Mouse (Mus musculus): ENCODE measurements around the gene Armc3.

Gene Armc3

DNA sequence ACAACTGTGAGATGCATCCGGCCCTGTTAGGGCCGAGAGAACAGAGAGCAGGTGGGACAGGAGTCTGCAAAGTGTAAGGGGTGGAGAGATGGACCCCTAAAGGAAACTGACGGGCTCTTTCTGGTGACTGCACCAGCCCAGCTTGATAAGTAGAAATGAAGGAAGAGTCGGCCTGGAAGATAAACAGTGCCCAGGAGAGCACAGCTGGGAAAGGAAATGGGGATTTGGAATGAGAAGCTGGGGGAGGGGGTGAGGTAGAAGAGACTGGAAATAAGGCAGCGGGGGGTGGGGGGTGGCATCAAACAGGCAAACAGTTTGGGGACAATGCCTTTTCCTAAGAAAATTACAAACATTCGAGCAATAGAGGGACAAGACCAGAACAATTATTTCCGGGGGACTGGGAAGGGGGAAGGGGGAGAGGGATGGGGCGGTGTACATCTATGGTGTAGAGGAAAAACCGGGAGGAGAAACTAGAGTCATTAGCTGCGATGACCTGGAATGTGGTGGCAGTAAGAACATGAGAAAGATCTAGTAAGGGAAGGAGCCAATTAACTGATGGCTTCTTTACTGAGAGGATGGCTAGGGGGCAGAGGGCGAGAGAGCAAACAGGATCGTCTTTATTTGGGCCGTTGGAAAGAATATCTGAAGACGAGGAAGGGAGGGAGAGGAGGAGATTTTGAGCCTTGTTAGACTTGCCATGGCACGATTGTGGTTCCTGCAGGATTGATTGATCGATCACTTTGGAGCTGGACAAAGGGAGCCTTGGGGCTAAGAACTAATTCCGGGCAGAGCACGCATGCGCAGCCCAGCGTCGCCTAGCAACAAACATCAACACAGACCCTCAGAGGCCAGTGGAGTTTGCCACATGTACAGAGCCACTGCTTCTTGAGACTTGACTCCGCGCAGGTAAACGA is at the start of gene Armc3:
Armc3 (plus strand) TSS at position 851 of the 914 bp plus-strand sequence.
- in situ Hi-C loops (cut with MboI, MseI), result no loop called here

DNA sequence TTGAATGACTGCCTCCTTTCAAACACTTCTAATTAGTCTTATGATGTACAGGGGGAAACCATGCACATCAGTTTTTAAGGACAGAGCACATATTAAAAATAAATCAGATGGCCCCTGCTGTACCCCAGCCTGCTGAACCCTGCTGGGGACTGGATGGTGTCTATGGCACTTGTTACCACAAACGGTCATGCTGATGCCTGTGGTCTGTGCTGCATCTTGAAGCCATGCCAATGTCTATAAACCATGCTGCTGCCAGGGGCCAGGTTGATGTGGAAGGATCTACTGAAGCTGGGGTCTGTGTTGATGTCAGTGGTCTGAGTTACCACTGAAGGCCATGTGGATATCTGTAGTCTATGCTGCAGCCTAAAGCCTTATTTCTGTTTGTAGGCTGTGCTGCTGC is 46.4 kb upstream of the Armc3 start:
- in situ Hi-C loops (cut with MboI, MseI), result no loop called here

DNA sequence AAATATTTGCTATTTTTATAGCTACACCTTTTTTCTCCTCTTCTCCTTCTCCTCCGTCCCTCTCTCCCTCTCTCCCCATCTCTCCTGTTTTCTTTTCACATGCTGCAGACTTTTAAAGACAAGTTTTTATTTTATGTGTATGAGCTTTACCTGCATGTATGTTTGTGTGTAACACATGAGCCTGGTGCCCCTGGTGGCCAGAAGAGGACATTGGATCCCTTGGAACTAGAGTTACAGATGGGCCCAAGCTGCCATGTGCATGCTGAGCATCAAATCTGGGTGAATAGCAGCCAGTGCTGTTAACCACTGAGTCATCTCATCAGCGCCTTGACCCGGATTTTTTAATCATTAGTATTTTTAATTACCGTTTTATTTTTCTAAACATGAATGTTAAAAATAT is 42.9 kb upstream of the Armc3 start:
- in situ Hi-C loops (cut with MboI, MseI), result no loop called here

DNA sequence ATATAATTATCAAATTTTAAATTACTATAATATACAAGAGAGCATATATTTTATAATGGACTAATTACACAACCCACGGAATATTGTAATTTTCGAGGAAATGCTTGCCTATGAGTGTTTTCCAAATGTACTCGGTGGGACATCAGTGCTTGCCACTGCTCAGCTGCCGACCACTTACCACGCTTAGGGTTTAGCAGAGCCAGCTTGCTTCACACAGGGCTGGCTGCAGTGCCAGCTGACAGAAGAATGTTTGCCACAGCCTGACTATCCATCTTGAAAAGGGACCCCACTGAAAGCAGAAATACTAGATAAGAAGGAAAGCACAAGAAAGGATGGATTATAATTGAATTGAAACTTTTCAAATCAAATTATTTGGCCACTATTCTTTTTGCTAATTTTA is 39.6 kb upstream of the Armc3 start:
- in situ Hi-C loops (cut with MboI, MseI), result no loop called here

DNA sequence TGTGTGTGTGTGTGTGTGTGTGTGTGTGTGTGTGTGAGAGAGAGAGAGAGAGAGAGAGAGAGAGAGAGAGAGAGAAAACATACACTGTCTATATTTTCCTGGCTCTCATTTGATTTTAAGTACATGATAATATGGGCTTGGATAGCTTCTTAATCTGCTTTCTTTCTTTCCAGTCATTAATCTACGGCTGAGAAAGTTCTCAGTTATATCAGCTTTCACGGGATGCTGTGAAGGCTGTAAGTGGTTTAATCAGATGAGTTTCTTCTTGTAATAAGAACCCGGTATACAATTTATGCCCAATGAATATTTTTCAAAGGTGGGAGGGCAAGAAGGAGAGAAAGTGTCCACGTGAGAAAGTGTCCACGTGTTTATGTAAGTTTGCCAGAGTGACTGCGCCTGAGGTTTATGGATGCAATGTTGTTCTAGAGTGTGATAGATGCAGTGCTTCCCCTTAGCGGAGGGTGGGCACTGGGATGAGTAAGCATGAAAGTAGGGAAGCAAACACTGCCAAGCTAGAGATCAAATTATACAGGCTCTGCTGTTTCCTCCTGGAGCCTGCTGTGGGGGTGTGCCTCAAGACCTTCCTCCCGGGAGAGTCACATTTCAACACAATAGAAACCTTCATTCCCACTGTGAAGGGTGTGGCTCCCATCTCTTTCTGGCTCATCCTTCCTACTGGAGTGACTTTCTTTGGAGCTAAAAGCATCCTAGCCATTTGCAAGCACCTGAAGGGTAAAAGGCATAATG is 38.6 kb upstream of the Armc3 start:
- in situ Hi-C loops (cut with MboI, MseI), result no loop called here

DNA sequence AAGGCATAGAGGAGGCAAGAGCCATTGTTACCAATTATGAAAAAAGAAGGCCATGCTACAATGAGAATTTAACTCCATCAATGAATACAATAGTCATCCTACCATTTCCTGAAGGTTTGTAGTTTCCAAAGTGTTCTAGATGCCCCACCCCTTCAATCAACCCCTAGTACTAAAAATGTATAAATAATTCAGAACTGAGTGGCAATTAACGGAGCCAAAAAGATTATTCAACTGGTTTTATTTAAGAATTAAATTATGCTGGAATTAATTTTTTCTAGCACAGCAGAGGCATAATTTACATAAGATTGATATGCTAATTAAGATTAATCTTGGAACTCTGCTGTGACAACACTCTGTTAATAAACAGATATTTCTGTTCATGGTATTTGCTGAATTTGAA is 34.9 kb upstream of the Armc3 start:
- in situ Hi-C loops (cut with MboI, MseI), result no loop called here

DNA sequence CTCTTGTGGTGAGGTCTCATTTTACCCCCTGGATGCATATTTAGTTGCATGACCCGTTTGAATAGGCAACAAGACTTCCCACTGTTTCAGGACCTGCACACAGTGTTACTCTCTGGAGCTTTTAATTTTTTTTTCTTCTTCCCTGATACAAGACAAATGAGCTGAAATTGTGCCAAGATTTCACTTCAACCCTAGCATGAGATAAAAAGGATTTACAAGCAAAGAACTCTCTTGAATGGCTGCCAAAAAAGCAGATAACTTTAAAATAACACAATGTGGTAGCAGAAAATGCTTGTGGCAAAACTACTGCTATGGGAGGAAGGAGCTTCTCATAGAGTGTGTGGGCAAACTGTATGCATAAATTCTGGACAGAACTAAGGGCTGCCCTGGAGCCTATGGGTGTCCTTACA is 22.3 kb upstream of the Armc3 start:
- in situ Hi-C loops (cut with MboI, MseI), result no loop called here

DNA sequence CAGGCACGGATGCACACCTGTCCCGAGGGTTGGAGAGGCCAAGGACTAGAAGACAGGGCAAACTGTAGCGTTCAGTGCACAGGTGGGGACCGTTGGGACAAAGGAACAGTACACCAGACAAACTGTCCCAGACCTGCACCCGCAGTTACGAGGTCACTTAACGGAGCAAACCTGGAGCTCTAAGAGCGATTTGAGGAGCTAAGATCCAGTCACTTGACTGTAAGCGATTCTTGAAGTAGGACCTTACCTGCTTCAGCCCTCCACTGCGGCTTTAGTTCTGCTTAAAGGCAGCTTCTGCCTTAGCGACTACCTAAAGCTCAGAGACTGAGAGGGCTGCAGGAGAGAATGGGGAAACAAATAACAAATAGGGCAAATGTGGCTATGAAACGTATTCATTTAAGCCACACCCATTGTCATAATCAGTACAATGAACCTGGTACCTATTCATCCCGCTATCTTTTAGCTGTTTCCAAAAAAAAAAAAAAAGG is 308 bp downstream of the Armc3 start:
- in situ Hi-C loops (cut with MboI, MseI), result no loop called here

DNA sequence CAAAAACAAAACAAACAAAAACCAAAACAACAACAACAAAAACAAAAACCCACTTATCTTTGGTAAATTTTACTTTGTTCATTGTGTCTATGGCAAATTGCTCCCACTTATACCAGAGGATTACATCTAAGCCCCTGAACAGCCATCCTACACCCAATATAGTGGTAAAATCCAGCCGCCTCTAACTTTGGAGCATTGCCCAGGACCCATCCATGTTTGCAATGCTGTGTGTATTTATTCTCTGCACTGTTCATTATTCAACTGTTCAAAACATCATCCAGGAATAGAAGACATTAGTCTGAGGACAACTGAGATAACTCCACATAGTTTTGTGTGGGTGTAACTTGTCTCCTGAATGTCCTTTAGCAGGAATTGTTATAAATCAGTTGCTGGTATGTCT is 1.0 kb downstream of the Armc3 start:
- in situ Hi-C loops (cut with MboI, MseI), result no loop called here

DNA sequence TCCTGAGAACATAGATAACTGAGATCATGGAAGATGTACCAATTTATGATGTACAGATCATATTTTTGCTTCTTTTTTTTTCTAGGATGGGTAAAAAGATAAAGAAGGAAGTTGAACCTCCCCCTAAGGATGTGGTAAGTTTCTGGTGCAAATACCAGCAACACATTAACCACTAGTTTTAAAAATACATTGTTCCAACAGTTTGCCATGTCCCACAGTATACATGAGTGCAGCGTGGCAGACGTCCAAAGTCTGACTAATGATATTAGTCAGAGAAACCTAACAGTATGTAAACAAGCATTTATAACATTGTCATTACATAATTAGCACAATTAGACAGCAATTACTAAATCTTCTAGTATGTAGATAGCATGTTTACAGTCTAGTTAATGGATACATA is 2.6 kb downstream of the Armc3 start:
- in situ Hi-C loops (cut with MboI, MseI), result no loop called here

DNA sequence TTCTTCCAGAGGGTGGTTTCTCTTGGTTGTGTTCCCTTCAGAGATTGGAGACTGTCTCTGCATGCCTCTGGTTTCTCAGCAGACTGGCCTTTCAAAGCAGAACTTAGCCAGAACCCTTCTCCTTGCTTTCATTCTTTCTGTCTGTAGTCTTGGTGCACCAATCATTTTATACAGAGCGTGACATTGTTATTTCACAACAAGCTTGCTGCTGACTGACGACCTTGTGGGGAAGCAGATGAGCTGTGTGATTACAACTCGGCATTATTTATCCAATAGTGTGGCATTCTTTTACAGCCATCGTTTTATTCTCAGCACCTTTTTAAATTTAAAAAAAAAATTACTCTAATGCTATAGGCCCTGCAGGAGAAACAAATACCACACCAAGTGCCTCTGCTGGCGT is 35.2 kb downstream of the Armc3 start:
- in situ Hi-C loops (cut with MboI, MseI), result no loop called here

DNA sequence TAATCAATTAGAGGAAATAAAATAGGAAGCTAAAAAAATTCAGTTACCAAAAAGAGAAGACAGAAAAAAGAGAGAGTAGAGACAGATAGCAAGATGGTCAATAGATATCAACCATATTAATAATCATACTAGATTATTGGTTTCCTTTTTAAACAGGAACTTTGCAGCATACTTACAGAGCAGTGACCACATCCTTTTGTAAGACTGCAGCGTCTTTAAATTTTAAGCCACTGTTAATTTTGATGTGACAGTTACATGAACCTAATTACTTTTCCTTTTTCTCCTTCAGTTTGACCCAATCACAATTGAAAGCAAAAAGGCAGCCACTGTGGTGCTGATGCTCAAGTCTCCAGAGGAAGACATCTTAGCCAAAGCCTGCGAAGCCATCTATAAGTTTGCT is 36.1 kb downstream of the Armc3 start:
- in situ Hi-C loops (cut with MboI, MseI), result no loop called here

DNA sequence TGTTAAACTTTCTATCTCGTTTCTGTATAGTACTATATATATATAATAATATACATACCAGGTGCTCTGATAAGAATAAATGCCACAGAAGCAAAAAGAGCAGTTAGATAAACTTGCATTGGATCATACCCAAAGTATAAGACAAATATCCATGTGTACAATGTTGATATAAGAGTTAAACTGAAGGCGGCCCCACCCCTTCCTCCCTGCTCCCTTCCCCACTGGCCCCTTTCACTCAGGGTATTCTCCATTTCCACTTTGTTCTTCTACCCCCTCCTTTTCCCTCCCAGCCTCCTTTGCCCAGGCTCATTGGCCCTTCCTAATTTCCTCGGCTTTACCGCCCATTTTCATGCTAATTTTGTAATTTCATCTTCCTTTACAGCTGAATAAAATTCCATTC is 36.5 kb downstream of the Armc3 start:
- in situ Hi-C loops (cut with MboI, MseI), result no loop called here

DNA sequence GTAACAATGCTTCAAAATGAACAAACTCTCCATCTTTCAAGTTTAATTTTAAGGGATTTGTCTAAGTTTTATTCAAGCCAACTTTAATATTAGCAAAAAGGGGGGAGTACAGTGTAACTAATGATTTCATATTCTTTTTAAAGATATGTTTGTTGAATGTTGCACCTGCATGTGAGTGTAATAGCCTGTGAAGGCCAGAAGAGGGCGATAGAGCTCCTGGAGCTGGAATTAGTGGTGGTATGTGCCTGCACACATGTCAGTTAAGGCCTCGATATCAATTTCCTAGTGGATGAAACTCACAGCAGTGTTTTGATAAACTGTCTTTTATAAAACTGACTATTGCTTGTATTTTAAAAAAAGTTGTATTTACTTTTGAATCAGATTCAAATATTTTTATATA is 39.7 kb downstream of the Armc3 start:
- in situ Hi-C loops (cut with MboI, MseI), result no loop called here

DNA sequence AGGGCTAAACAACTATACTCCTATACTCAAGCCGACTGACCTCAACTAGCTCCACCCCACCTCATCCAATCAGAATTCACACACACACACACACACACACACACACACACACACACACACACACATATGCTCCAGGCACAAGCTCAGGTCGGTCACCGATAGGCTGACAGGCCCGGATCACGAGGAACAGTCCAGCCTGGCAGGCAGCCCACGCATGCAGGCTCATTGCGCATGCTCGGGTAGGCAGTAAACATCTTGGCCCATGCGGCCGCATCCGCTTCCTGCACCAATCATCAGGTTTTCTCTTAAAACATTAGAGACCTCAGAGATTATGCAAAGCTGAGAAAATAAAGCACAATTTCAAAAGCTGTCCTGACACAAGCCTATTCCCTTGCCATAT is 50.5 kb downstream of the Armc3 start:
- in situ Hi-C loops (cut with MboI, MseI), result loop anchor here (5.0 to 10.0 kb wide), 2 partner anchors 98 to 1615 kb away; no protein-coding TSS in a partner anchor

DNA sequence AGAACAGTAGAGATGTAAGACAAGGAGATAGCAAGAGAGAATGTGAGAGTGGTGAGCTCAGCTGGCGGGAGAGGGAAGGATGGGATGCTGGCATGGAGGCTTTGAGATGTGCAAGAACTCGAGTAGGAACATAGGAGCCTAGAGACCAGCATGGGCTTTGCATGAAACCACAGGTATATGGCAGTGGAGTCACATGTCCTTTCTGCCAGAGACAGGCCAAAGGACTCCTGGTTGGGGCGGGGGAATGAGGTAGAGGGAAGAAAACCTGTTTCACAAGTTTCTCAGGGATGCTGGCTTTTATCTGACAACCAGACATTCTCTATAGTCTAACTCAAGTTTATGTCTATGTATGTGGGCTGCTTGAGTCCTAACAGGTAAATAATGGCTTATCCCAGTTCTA is 55.9 kb downstream of the Armc3 start:
- in situ Hi-C loops (cut with MboI, MseI), result no loop called here

DNA sequence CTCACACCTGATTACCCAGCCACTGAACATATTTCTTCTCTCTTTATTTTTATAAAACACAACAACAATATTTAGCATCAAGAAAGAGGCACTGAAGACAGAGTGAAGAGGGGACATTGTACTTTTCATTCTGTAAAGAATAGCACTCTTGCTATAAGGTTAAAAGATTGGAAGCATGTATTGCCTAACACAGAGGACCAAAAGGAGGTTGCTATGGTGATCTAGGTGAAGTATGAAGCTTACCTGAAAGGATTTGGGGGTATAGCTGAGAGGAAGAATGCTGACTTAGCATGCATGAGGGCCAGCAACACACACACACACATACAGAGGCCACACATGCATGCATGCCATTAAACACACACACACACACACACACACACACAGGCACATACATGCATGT is 58.2 kb downstream of the Armc3 start:
- in situ Hi-C loops (cut with MboI, MseI), result no loop called here

DNA sequence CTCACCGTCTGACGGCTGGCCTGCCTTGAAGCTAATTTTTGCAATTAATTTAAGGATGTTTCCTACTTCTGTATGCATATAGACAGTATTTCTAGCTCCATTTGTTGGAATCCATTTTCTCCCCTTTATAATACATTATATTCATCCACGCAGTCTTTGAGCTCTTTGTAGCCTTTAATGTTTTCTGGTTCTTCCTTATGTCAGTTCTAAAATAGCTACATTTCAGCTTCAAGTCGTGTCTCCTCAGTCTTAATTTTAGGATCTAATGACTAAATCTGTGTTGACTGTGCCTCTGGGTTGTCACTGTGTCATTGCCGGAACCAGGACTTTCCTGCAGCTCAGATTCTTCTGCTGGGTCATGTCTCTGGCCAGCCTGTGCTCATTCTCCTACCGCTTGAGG is 61.3 kb downstream of the Armc3 start:
- in situ Hi-C loops (cut with MboI, MseI), result no loop called here

DNA sequence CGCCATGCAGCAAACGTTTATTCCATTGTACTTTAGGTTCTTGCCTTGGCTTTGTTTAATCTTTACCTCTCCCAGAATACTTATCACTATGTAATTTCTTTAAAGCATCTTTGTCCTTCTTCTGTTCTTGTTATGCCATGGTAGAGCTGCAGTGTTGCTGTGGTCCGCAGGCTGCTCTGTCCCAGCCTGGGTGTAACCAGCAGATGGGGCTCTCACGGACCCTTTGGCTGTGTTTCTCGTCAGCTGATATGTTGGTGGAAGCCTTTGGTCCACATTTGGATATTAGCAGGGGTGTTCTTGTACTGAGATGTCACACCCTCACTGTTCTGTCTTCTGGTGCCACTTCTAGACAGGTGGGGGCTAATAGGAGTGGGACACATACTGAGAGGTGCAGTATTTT is 64.3 kb downstream of the Armc3 start:
- in situ Hi-C loops (cut with MboI, MseI), result no loop called here

DNA sequence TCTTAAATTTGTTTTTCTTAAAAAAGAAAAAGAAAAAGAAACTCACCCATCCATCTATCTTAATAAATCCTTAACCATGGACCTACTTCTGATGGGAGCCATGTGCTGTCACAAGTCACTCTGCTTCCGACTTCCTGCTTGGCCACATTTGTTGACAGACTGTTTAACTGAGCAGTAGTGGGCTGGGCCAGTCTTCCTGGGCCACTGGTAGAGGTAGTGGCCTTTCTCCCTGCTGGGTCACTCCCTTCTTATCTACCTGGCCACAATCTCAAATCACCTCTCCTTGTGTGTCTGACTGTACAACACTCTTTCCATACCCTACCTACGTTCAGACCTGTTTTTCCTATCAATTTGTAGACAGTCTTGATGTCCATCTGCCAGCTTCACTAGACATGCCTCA is 66.7 kb downstream of the Armc3 start:
- in situ Hi-C loops (cut with MboI, MseI), result no loop called here

DNA sequence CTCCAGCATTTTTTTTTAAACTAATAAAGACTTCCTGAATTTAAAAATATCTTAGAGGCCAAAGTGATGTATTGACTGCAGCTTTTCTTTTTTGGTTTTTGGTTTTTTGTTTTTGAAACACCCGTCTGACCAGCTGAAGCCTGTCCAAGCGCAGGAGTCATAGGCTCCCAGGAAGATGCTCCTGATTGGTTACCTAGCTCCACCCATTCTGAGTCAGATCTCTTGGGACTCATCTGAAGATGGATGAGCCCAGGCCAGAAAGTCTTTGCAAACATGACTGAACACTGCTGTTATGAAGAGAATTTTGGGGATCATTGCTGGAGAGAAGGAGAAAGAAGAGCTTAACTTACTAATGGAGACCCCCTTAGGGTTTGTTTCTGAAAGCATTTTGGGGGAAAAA is 68.3 kb downstream of the Armc3 start:
- in situ Hi-C loops (cut with MboI, MseI), result no loop called here

DNA sequence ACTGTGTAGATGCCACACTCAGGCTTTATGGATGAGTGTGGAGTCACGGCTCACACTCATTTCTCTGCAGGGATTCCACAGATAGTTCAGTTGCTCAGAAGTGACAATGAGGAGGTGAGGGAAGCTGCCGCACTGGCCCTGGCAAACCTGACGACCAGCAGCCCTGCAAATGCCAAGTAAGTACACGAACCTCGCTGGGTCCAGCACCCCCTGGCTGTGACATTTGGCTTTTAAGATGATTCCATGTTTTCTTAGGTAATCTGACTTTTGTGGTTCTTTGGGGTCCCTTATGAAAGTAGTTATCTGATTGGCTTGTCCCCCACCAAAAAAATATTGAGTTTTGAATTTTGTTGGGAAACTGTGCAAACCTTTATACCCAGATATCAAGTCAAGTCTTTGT is 70.9 kb downstream of the Armc3 start:
- in situ Hi-C loops (cut with MboI, MseI), result no loop called here

DNA sequence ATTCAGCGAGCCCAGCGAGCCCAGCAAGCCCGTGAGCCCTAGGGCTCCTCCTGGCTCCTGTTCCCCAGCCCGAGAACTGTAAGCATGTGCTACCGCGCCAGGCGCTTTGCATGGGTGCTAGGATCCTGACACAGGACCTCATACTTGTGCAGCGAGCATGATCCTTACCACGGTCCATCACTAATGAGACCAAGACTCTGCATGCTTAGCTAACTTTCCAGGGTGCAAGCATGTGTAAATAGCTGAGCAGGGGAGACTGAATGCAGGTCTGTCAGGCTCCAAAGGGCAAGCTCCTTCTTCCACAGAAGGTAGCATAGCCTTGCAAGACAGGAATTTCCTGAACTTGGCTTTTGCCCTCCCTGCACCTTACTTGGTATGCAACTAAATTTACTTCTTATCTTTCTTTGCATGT is 71.6 kb downstream of the Armc3 start:
- in situ Hi-C loops (cut with MboI, MseI), result no loop called here
